Mouse (Mus musculus): Measurements from ENCODE around the gene Rslcan18. TPM values are rescaled to one million over a fixed set of nuclear protein-coding genes. Genes with fewer than 3 reads are reported as not detected.

The Rslcan18 gene
- polyA plus RNA-seq, 1 experiment: 0.06 TPM

DNA sequence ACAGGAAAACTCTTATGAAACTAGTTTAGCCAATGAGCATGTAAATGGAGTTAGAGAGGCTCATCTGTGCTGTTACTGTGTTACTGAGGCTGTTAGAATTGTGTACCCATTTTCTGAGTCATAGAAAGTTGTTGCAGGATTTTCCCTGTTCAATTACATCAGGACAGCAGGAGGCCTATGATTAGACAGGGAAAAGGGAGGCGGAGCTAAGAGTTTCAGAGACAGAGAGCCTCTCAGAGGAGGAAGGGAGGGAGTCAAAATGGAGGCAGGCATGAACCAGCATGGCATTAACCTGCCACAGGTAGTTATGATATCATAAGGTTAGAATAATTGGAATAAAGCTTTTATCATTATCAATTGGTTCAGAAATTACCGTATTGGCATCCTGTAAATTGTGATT, 43.3 kb downstream of the Rslcan18 start:
- Histone ChIP-seq H3K27me3 (ENCODE audit: control insufficient read depth, insufficient read depth, low read length) (no peaks in the 10 kb centered on the region), H3K36me3 (ENCODE audit: control insufficient read depth, insufficient read depth, low read length) (peaks cover 15% of the 10 kb centered on the region), H3K27ac (ENCODE audit: insufficient read depth, low read depth, low read length) (no peak overlapping the region), H3K4me3 (ENCODE audit: low read depth, low read length) (no peak overlapping the region), H3K4me1 (ENCODE audit: control insufficient read depth, insufficient read depth, insufficient read length, low read length) (peaks cover 2% of the 10 kb centered on the region; the same call in 1 of the 2 replicates)
- no peak for TF ChIP-seq CTCF (IDR thresholded peaks at IDR 0.05; ENCODE audit: extremely low read depth, insufficient read length, insufficient replicate concordance, low read depth, low read length)
- no peak for TF ChIP-seq POLR2A (IDR thresholded peaks at IDR 0.05; ENCODE audit: low read depth, low read length)
- WGBS: 92% methylated on average over 2 of the region's 2 CpGs

DNA sequence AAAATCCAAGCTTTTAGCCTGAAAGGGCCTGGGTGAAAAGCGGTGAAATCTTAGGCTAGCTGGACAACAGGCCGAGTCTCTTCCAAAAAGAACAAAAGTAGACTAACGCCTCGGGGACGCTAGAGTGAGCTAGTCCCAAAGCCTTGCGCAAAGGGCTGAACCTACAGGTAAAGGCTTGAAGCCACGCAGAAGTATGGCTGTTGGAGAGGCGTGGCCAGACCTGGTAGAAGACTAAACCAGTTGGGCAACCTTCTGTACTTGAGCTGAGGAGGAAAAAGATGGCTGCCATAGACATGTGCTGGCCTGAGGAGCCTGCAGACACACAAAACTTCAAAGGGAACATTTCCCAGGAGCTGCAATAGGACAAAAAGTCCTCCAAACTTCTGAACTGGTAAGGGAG, 50.7 kb downstream of the Rslcan18 start:
- H3K27me3 ChIP-seq (ENCODE audit: control insufficient read depth, insufficient read depth, low read length): no peaks in the 10 kb centered on the region
- no peak overlapping the region for H3K4me3 ChIP-seq (ENCODE audit: low read depth, low read length)
- WGBS: 90% methylated on average over 8 of the region's 8 CpGs
- H3K27ac ChIP-seq (ENCODE audit: insufficient read depth, low read depth, low read length): no peak overlapping the region
- H3K4me1 ChIP-seq (ENCODE audit: control insufficient read depth, insufficient read depth, insufficient read length, low read length): no peaks in the 10 kb centered on the region
- no peak for TF ChIP-seq CTCF (IDR thresholded peaks at IDR 0.05; ENCODE audit: extremely low read depth, insufficient read length, insufficient replicate concordance, low read depth, low read length)
- no peak for TF ChIP-seq POLR2A (IDR thresholded peaks at IDR 0.05; ENCODE audit: low read depth, low read length)
- H3K36me3 ChIP-seq (ENCODE audit: control insufficient read depth, insufficient read depth, low read length): 0 out of 2 replicates have a peak, but pooled peaks cover 1% of the 10 kb centered on the region

DNA sequence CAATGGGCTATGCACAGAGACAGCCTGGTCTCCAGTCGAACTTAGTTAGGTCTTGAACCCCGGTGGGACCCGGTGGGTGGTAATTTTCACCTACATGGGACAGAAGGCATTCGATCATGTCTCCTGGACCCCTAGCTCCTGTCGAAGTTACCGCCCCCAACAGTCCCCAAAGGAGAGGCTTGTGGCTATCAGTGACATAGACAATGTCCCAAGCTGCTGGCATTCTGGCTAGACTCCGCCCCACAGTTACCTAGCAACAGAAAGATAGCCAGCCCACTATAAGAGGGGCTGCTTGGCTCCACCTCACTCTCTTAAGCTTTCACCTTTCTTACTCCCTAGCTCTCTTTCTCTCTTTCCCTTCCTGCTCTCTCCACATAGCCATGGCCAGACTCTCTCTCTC, 53.6 kb downstream of the Rslcan18 start:
- no peaks in the 10 kb centered on the region for H3K36me3 ChIP-seq (ENCODE audit: control insufficient read depth, insufficient read depth, low read length)
- no peak overlapping the region for H3K27ac ChIP-seq (ENCODE audit: insufficient read depth, low read depth, low read length)
- no peak overlapping the region for H3K4me3 ChIP-seq (ENCODE audit: low read depth, low read length)
- peaks cover 2% of the 10 kb centered on the region; the same call in 1 of the 2 replicates for H3K4me1 ChIP-seq (ENCODE audit: control insufficient read depth, insufficient read depth, insufficient read length, low read length)
- H3K27me3 ChIP-seq (ENCODE audit: control insufficient read depth, insufficient read depth, low read length): no peaks in the 10 kb centered on the region
- no peak for TF ChIP-seq CTCF (IDR thresholded peaks at IDR 0.05; ENCODE audit: extremely low read depth, insufficient read length, insufficient replicate concordance, low read depth, low read length)
- TF ChIP-seq POLR2A (IDR thresholded peaks at IDR 0.05; ENCODE audit: low read depth, low read length): no peak
- WGBS: 67% methylated on average over 7 of the region's 7 CpGs

DNA sequence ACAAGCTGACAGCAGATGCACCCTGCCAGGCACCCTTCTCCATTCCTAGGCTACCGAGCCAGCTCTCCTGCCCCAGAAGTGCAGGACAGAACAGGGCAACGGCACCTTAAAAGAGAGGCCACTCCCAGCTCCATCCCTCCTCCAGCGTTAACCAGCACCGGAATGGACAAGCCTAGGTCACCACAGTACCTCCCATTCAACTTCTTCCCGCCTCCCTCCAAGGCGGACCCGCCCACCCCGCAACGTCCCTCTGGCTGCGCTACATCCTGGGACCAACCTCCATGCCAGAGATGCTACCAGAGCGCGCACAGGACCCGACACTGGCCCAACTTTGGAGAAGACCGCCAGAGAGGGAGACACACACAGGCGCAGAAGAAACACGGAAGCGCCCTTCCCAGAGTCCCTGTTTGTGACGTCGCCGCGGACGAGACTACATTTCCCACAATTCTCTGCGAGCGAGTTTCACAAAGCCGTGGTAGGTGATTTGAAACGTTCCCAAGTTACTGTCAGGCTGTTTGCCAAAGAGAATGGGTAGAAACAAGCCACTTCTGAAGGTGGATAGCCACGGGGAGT, 55.2 kb downstream of the Rslcan18 start, which contains the start of gene Zfp712:
Zfp712 (minus strand) TSS at position 385 of the 573 bp plus-strand sequence.
- no peaks in the 10 kb centered on the region for H3K36me3 ChIP-seq (ENCODE audit: control insufficient read depth, insufficient read depth, low read length)
- TF ChIP-seq CTCF (IDR thresholded peaks at IDR 0.05; ENCODE audit: extremely low read depth, insufficient read length, insufficient replicate concordance, low read depth, low read length): no peak
- peak; percentile 57 for TF ChIP-seq POLR2A (IDR thresholded peaks at IDR 0.05; ENCODE audit: low read depth, low read length)
- H3K4me1 ChIP-seq (ENCODE audit: control insufficient read depth, insufficient read depth, insufficient read length, low read length): peaks cover 2% of the 10 kb centered on the region; the same call in 1 of the 2 replicates
- peak within 1 kb of the TSS; percentile 91 for H3K27ac ChIP-seq (ENCODE audit: insufficient read depth, low read depth, low read length)
- under 1% methylated on average over 27 of the region's 27 CpGs for WGBS
- peak within 1 kb of the TSS; percentile 94 for H3K4me3 ChIP-seq (ENCODE audit: low read depth, low read length)
- no peaks in the 10 kb centered on the region for H3K27me3 ChIP-seq (ENCODE audit: control insufficient read depth, insufficient read depth, low read length)

DNA sequence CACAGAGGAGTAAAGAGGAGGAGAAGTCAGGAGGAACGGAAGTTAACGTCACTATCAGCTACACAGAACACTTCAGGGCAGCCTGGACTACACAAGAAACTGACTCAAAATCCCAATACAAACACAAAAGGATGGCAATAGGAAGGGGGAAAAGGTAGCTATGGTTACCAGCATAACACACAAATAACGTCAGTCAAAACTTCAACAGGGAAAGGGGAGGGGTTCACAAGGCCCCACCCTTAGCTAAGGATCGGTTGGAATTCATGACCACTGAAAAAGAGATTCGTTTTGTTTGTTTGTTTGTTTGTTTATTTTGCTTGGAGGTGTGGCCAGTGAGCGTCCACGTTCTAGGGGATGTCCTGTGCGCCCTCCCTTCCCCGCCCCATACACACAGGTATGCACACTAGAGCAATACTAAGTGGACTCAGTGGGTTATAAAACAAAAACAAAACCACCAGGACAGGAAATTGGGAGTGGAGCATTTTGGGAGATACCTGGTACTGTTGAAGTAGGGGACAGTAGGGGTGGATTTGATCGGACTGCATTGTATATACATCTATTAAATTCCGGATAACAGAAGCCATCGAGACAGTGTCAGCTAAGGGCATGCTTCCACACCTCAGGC, 55.8 kb downstream of the Rslcan18 start:
- H3K4me1 ChIP-seq (ENCODE audit: control insufficient read depth, insufficient read depth, insufficient read length, low read length): peaks cover 2% of the 10 kb centered on the region; the same call in 1 of the 2 replicates
- peak overlapping the region; percentile 94 for H3K4me3 ChIP-seq (ENCODE audit: low read depth, low read length)
- H3K27ac ChIP-seq (ENCODE audit: insufficient read depth, low read depth, low read length): no peak overlapping the region
- WGBS: 4% methylated on average over 12 of the region's 12 CpGs
- H3K36me3 ChIP-seq (ENCODE audit: control insufficient read depth, insufficient read depth, low read length): no peaks in the 10 kb centered on the region
- TF ChIP-seq CTCF (IDR thresholded peaks at IDR 0.05; ENCODE audit: extremely low read depth, insufficient read length, insufficient replicate concordance, low read depth, low read length) (no peak), POLR2A (IDR thresholded peaks at IDR 0.05; ENCODE audit: low read depth, low read length) (no peak)
- no peaks in the 10 kb centered on the region for H3K27me3 ChIP-seq (ENCODE audit: control insufficient read depth, insufficient read depth, low read length)

Other genes with a start within 250 kb of the Rslcan18 start
- gene Gm10767, start 211.3 kb downstream of the Rslcan18 start, polyA plus RNA-seq (2012; rRNA removed): 0.15 and 0.20 TPM in 2 replicates
- gene Zfp712, start 55.1 kb downstream of the Rslcan18 start, polyA plus RNA-seq (2012; rRNA removed): 0.06 TPM in 1 of 2 replicates, not detected in the other
- not detected in 2 replicates for gene Zfp708, start 18.3 kb downstream of the Rslcan18 start, polyA plus RNA-seq (2012; rRNA removed)
- 1.1 and 1.5 TPM in 2 replicates for gene Gm28557, start 7.7 kb downstream of the Rslcan18 start, polyA plus RNA-seq (2012; rRNA removed)
- gene Zfp759, start 5.4 kb upstream of the Rslcan18 start, polyA plus RNA-seq (2012; rRNA removed): 0.03 TPM in 2 replicates
- gene Rsl1, start 56.9 kb upstream of the Rslcan18 start, polyA plus RNA-seq (2012; rRNA removed): 0.10 and 0.33 TPM in 2 replicates
- 0.06 TPM in 1 of 2 replicates, not detected in the other for gene Zfp455, start 78.2 kb upstream of the Rslcan18 start, polyA plus RNA-seq (2012; rRNA removed)
- 0.09 and 0.16 TPM in 2 replicates for gene Zfp458, start 162.2 kb upstream of the Rslcan18 start, polyA plus RNA-seq (2012; rRNA removed)
- 0.22 and 0.27 TPM in 2 replicates for gene Zfp457, start 190.2 kb upstream of the Rslcan18 start, polyA plus RNA-seq (2012; rRNA removed)
- gene Zfp595, start 216.3 kb upstream of the Rslcan18 start, polyA plus RNA-seq (2012; rRNA removed): 0.04 and 0.14 TPM in 2 replicates
- gene Gm28044, start 244.3 kb upstream of the Rslcan18 start, polyA plus RNA-seq (2012; rRNA removed): not detected in 2 replicates
- 0.06 TPM in 1 of 2 replicates, not detected in the other for gene Zfp953, start 244.3 kb upstream of the Rslcan18 start, polyA plus RNA-seq (2012; rRNA removed)